Mouse (Mus musculus) MEL (cell line): Measurements from ENCODE around the gene Vwa5b2.

ENCODE experiments used
- CTCF ChIP-seq, 3 experiments: IDR thresholded peaks in 2 of 3; conservative IDR thresholded peaks in 1 of 3; 2 replicates each; pipeline ENCODE4 v1.5.1; 2011 to 2012; ENCODE audit warnings: low read length in 3 of 3, low read depth in 2 of 3, mild to moderate bottlenecking in 2 of 3, improper control_type of control experiment in 1 of 3, inconsistent platforms in 1 of 3, mixed read lengths in 1 of 3, moderate library complexity in 1 of 3; ENCODE audit not compliant: control insufficient read depth in 1 of 3, insufficient read depth in 1 of 3, poor library complexity in 1 of 3, severe bottlenecking in 1 of 3
- ELF1 ChIP-seq: IDR thresholded peaks from 2 replicates; pipeline ENCODE4 v1.6.1; 2014; ENCODE audit warnings: low read depth, mild to moderate bottlenecking, inconsistent platforms, low read length, improper control_type of control experiment, moderate library complexity
- EP300 ChIP-seq, 2 experiments: IDR thresholded peaks; 2 replicates each; pipeline ENCODE4 v1.6.1; 2011; ENCODE audit warnings: improper control_type of control experiment in 2 of 2, low read length in 2 of 2, low read depth in 1 of 2, mild to moderate bottlenecking in 1 of 2
- HCFC1 ChIP-seq: IDR thresholded peaks from 2 replicates; pipeline ENCODE4 v1.6.1; 2012; ENCODE audit warnings: low read depth, mild to moderate bottlenecking, inconsistent platforms, low read length, improper control_type of control experiment, moderate library complexity
- MAX ChIP-seq: IDR thresholded peaks from 2 replicates; pipeline ENCODE4 v1.6.1; 2011; ENCODE audit warnings: low read length, improper control_type of control experiment
- MYC ChIP-seq: IDR thresholded peaks from 2 replicates; pipeline ENCODE4 v1.6.1; 2011; ENCODE audit warnings: low read depth, mild to moderate bottlenecking, low read length, improper control_type of control experiment, moderate library complexity
- POLR2A ChIP-seq, 2 experiments: IDR thresholded peaks; 2 replicates each; pipeline ENCODE4 v1.6.1; 2011 to 2012; ENCODE audit warnings: low read length in 2 of 2, mild to moderate bottlenecking in 2 of 2, control low read depth in 1 of 2, improper control_type of control experiment in 1 of 2, low read depth in 1 of 2, moderate library complexity in 1 of 2; ENCODE audit not compliant: control insufficient read depth in 1 of 2, insufficient read depth in 1 of 2, poor library complexity in 1 of 2

DNA sequence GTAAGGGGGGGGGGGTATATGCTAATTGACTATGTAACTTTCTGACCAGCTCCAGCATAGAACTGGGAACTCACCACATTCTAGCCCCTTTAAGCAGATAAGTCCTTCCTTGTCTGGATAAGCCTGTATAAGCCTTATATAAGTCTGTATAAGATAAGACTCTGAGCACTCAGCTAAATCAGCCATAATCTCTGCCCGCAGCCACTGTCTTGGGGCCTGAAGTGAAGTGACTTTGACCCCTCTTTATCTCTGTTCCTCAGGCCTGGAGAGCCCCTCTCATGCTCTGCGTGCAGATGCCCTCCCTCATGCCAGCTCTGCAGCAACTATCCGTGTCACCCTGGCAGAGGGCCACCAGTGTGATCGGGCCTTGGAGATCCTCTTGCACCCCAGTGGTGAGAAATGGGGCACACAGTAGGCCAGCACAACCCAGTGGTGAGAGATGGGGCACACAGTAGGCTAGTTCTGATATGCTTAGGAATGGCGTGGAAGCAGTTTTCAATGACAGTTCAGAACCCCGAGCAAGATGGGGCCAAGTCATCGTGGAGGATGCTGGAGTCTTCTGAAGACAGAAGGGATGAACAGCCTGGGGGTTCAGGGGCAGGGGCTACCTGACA is 5.9 kb downstream of the Vwa5b2 start:
- TF ChIP-seq MAX: no peak
- TF ChIP-seq POLR2A (IDR thresholded peaks at IDR 0.05; ENCODE audit: control insufficient read depth in 1 of 2, insufficient read depth in 1 of 2, low read depth in 1 of 2, low read length in 2 of 2, poor library complexity in 1 of 2): no peak
- peak; percentile 33; the same call in 1 of the 2 replicates for TF ChIP-seq MYC
- no peak for TF ChIP-seq CTCF (IDR thresholded peaks at IDR 0.05 in 2 of 3, conservative IDR thresholded peaks at IDR 0.05 in 1 of 3; ENCODE audit: control insufficient read depth in 1 of 3, insufficient read depth in 1 of 3, low read depth in 2 of 3, low read length in 3 of 3, poor library complexity in 1 of 3, severe bottlenecking in 1 of 3)
- peak; percentile 38; the same call in 1 of the 2 replicates for TF ChIP-seq HCFC1
- peak; percentile 89 to 90 for TF ChIP-seq EP300 (IDR thresholded peaks at IDR 0.05; ENCODE audit: low read depth in 1 of 2, low read length in 2 of 2)
- TF ChIP-seq ELF1: 0 out of 2 replicates have a peak, but pooled peaks have one; percentile 13
